Mouse (Mus musculus) bone marrow macrophage, adult 2 months (primary cell): ENCODE results near the gene Nsg2.
"Not testable (repeated sequence)": the region's sequence is repeated elsewhere in the genome, so short reads cannot be mapped to it uniquely, and the experiment has no call there.

Experiments
- CTCF ChIP-seq: IDR thresholded peaks from 2 replicates; pipeline ENCODE4 v1.5.1; 2012; ENCODE audit warnings: low read depth, mild to moderate bottlenecking, low read length, moderate library complexity
- POLR2A ChIP-seq: IDR thresholded peaks from 2 replicates; pipeline ENCODE4 v1.6.1; 2012; ENCODE audit warnings: mild to moderate bottlenecking, low read depth, low read length, borderline replicate concordance

GRCm38 (mm10) chr11:31982247-31982943 lies 17.9 kb upstream of the Nsg2 start:
- TF ChIP-seq POLR2A, CTCF: not testable (repeated sequence)
